Mouse (Mus musculus): ENCODE measurements around the gene Ear14. TPM values are rescaled to one million over a fixed set of nuclear protein-coding genes. Genes with fewer than 3 reads are reported as not detected.
"Not testable (repeated sequence)": the region's sequence is repeated elsewhere in the genome, so short reads cannot be mapped to it uniquely, and the experiment has no call there.

Ear14 gene
- not detected in 2 replicates for polyA plus RNA-seq (2012; rRNA removed)

- no peak for DNase-seq (ENCODE audit: low read depth)
- TF ChIP-seq CTCF (IDR thresholded peaks at IDR 0.05; ENCODE audit: borderline replicate concordance, extremely low read depth, insufficient read depth, insufficient read length) (no peak), POLR2A (IDR thresholded peaks at IDR 0.05; ENCODE audit: borderline replicate concordance, extremely low read depth, insufficient read depth, insufficient read length, poor library complexity, severe bottlenecking) (no peak)
Observed at GRCm38 (mm10) chr14:51203115-51203514, at the start of gene Ear14. Gene Ear14 (plus strand): TSS chr14:51203391.

DNA sequence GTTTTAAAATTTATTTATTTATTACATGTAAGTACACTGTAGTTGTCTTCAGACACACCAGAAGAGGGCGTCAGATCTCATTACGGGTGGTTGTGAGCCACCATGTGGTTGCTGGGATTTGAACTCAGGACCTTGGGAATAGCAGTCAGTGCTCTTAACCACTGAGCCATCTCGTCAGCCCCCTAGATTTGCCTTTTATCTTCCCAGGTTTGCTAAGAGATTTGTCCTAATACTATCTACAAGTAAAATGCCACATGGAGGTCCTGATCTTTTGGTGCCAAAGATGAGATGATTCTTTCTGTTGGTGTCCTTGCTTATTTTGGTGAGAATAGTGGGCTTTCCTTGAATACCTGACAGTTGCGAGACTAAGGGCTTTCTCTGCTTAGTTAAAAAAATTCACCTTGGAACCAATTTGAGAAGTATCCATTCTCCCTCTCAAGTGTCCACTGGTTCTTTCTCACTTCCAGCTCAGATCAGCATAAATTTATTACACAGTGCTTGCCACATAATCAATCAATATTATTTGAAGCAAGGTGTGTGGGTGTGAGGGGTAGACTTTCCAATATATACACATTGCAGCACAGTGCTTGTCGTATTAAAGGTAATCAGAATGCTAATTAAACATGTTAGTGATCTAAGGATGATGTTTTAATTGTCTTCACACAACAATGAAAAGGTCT, 47.0 kb upstream of the Ear14 start:
- no peak for TF ChIP-seq CTCF (IDR thresholded peaks at IDR 0.05; ENCODE audit: borderline replicate concordance, extremely low read depth, insufficient read depth, insufficient read length)
- TF ChIP-seq POLR2A (IDR thresholded peaks at IDR 0.05; ENCODE audit: borderline replicate concordance, extremely low read depth, insufficient read depth, insufficient read length, poor library complexity, severe bottlenecking), result no peak
- no peak for DNase-seq (ENCODE audit: low read depth)

DNA sequence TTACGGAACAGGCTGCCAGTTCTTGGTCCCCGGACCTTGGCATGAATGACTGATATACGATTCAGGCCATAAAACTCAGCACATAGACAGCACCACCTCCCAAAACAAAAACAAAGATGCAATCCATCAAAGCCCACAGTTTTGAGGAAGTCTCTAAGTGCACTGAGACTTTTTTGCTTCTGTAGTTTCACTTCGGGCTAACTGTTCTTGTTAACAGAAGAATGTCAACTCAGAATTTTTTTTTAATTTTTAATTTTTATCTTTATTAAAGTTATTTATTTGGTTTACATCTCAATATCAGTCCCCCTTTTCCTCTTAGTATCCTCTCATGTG, 46.5 kb upstream of the Ear14 start:
- TF ChIP-seq CTCF (IDR thresholded peaks at IDR 0.05; ENCODE audit: borderline replicate concordance, extremely low read depth, insufficient read depth, insufficient read length) (no peak), POLR2A (IDR thresholded peaks at IDR 0.05; ENCODE audit: borderline replicate concordance, extremely low read depth, insufficient read depth, insufficient read length, poor library complexity, severe bottlenecking) (no peak)
- DNase-seq (ENCODE audit: low read depth), result no peak

DNA sequence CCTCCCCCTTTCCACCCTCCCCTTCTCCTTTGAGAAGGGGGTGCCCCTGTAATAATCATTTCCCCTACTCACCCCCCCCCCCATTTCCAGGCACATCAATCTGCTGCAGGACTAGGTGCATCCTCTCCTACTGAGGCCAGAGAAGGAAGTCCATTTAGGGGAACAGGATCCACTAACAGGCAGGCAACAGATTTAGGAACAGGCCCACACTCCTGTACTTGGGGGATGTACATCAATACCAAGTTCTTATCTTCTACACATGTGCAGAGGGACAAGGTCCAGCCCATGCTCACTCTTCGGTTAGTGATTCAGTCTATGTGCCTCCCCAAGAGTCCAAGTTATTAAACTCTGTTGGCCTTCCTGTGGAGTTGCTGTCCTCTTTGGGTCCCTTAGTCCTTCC, 46.1 kb upstream of the Ear14 start:
- TF ChIP-seq POLR2A (IDR thresholded peaks at IDR 0.05; ENCODE audit: borderline replicate concordance, extremely low read depth, insufficient read depth, insufficient read length, poor library complexity, severe bottlenecking), result no peak
- no peak for TF ChIP-seq CTCF (IDR thresholded peaks at IDR 0.05; ENCODE audit: borderline replicate concordance, extremely low read depth, insufficient read depth, insufficient read length)
- DNase-seq (ENCODE audit: low read depth), result no peak

DNA sequence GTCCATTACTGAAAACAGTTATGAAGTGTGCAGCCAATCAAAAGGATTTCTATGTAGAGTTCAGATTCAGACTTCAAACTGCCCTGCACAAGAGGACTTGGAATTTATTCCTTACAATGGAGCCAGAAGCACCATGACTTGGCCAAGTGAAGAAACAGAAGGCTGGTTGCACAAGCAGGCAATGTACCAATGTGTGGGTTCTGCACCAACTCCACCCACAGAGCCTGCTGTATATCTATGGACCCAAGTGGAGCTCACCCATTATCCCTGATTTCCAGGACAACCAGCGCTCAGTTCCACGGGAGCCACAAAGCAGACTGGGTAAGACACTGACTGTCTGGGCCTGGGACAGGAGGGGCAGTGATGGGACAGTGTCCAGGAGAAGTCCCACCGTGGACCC, 41.2 kb upstream of the Ear14 start, which contains the start of gene Rnase2b:
Rnase2b (plus strand) TSS at position 285 of the 400 bp plus-strand sequence.
- DNase-seq (ENCODE audit: low read depth), result not testable (repeated sequence)

GRCm38 (mm10) chr14:51163323-51163722, 39.9 kb upstream of the Ear14 start:
- not testable (repeated sequence) for DNase-seq (ENCODE audit: low read depth)

DNA sequence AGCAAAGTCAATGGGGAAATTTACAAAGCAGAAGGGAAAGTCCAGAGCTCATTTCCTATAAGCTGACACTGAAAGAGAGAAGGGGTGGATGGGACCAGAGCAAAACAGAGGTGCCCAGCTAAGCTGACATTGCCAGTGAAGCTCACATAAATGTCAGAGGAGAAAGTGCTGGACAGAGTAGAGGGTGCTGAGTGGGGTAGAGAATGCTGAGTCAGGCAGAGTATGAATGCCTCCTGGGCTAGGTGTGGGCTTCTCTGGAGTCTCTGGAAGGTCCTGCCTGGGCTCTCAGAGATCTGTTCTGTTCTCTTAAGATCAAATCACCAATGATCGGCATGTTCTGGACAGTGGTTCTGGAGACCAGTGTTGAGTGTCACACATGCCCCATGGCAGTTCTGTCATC, 37.8 kb upstream of the Ear14 start:
- no peak for DNase-seq (ENCODE audit: low read depth)
- TF ChIP-seq POLR2A (IDR thresholded peaks at IDR 0.05; ENCODE audit: borderline replicate concordance, extremely low read depth, insufficient read depth, insufficient read length, poor library complexity, severe bottlenecking), result no peak
- no peak for TF ChIP-seq CTCF (IDR thresholded peaks at IDR 0.05; ENCODE audit: borderline replicate concordance, extremely low read depth, insufficient read depth, insufficient read length)

DNA sequence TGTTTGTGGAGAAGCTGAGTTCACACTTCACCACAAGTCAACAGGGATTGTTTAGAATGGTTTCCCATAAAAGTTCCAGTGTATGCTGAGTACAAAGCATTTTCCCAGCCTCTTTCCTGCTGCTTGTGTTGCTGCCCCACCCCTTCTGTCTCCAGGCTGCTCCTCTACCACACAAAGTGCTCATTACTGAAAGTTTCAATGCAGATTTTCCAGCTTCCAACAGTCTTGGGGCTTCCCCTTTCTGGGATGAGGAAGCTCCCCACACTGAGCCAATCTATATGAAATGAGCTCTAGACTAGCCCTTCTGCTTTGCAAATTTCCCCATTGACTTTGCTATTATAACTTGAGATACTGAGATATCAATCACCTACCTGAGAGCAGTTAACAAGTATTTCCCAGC, 37.1 kb upstream of the Ear14 start:
- no peak for DNase-seq (ENCODE audit: low read depth)
- TF ChIP-seq POLR2A (IDR thresholded peaks at IDR 0.05; ENCODE audit: borderline replicate concordance, extremely low read depth, insufficient read depth, insufficient read length, poor library complexity, severe bottlenecking) (no peak), CTCF (IDR thresholded peaks at IDR 0.05; ENCODE audit: borderline replicate concordance, extremely low read depth, insufficient read depth, insufficient read length) (no peak)

DNA sequence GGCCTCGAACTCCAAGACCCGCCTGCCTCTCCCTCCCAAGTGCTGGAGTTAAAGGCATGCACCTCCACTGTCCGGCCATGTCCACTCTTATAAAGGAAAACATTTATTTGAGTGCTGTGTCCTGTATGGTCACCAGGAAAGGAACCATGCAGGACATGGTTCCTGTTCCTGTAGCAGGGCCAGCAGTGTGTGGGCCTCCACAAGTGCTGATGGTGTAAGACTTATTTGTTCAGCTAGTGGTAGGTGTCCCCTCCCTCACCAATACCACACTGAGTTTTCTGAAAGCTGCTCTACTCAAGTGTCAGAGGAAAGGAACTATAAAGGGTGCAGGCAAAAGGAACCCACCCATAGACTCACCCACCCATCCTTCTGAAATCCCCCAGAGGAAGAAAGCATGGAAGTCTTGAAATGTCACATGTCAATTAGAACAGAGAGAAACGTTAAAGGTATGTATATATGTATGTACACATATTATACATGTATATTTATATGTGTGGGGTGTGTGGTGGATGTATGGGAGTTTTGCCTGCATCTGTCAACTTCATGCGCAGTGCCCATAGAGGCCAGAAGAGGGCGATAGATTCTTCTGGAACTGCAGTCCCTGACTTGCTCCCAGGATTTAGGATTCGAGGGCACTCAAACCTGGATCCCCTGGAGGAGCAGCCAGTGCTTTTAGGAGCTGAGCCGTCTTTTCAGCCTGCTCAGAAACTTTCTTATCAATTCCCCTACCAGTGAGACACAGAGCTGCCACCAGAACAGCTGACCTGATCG, 30.9 kb upstream of the Ear14 start:
- TF ChIP-seq CTCF (IDR thresholded peaks at IDR 0.05; ENCODE audit: borderline replicate concordance, extremely low read depth, insufficient read depth, insufficient read length), result peak; percentile 68; the same call in 1 of the 2 replicates
- peak; percentile 28 for DNase-seq (ENCODE audit: low read depth)

DNA sequence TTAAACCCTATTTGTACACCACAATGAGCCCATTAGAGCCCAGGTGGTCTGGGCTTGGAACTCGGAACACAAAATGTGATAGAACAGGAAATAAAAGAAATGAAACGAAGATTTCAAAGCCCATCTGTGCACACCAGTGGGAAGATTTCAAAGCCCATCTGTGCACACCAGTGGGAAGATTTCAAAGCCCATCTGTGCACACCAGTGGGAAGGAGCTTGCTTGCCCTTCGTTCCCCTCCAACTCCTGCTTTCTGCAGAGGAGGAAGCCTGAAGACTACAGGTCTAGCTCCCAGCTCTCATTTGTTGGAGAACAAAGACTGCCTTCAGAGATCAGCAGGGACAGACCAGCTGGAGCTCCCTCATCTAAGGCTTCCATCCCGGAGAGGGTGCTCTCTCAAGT, 30.2 kb upstream of the Ear14 start:
- not testable (repeated sequence) for DNase-seq (ENCODE audit: low read depth)

- no peak for TF ChIP-seq POLR2A (IDR thresholded peaks at IDR 0.05; ENCODE audit: borderline replicate concordance, extremely low read depth, insufficient read depth, insufficient read length, poor library complexity, severe bottlenecking)
- no peak for TF ChIP-seq CTCF (IDR thresholded peaks at IDR 0.05; ENCODE audit: borderline replicate concordance, extremely low read depth, insufficient read depth, insufficient read length)
- DNase-seq (ENCODE audit: low read depth), result no peak
Observed at GRCm38 (mm10) chr14:51173843-51174242, 29.3 kb upstream of the Ear14 start.

- not testable (repeated sequence) for DNase-seq (ENCODE audit: low read depth)
Observed at GRCm38 (mm10) chr14:51181051-51181450, 22.1 kb upstream of the Ear14 start.

- TF ChIP-seq CTCF (IDR thresholded peaks at IDR 0.05; ENCODE audit: borderline replicate concordance, extremely low read depth, insufficient read depth, insufficient read length) (no peak), POLR2A (IDR thresholded peaks at IDR 0.05; ENCODE audit: borderline replicate concordance, extremely low read depth, insufficient read depth, insufficient read length, poor library complexity, severe bottlenecking) (no peak)
- no peak for DNase-seq (ENCODE audit: low read depth)
Observed at GRCm38 (mm10) chr14:51195681-51196080, 7.5 kb upstream of the Ear14 start.
